Mouse (Mus musculus) stomach, postnatal 0 days (tissue): Measurements from ENCODE around the gene Tas2r125.

Experiments
- CTCF ChIP-seq: IDR thresholded peaks from 2 replicates; pipeline ENCODE4 v1.5.1; 2016; ENCODE audit warnings: antibody characterized with exemption, low read depth, mild to moderate bottlenecking, moderate library complexity
- EP300 ChIP-seq: optimal IDR thresholded peaks from 2 replicates; pipeline ENCODE3; 2016; ENCODE audit warnings: antibody characterized with exemption

GRCm38 (mm10) chr6:132950802-132951201 lies 41.4 kb downstream of the Tas2r125 start, which contains the start of gene Tas2r129:
- TF ChIP-seq CTCF (no peak), EP300 (no peak)
